Mouse (Mus musculus) ES-Bruce4 (cell line): ENCODE data around the gene Myl6b.

ENCODE experiments used
- CTCF ChIP-seq: IDR thresholded peaks from one replicate; pipeline ENCODE4 v1.8.1; 2011; ENCODE audit warnings: low read depth, low read length
- POLR2A ChIP-seq: IDR thresholded peaks from one replicate; pipeline ENCODE4 v1.8.1; 2011; ENCODE audit warnings: low read length; ENCODE audit not compliant: insufficient read depth

- TF ChIP-seq CTCF (no peak), POLR2A (no peak)
Measured at GRCm38 (mm10) chr10:128454471-128454870, 44.0 kb downstream of the Myl6b start.
